Mouse (Mus musculus) small intestine, adult 2 months (tissue): ENCODE measurements around the gene H60b.
"Not testable (repeated sequence)": the region's sequence is repeated elsewhere in the genome, so short reads cannot be mapped to it uniquely, and the experiment has no call there.

Experiments
- CTCF ChIP-seq: fragments of 200-500 bp; IDR thresholded peaks from 2 replicates; pipeline ENCODE4 v1.5.1; 2012; ENCODE audit warnings: low read depth, mild to moderate bottlenecking, control low read depth, inconsistent platforms, low read length, moderate library complexity, mixed read lengths; ENCODE audit not compliant: insufficient replicate concordance, insufficient read length; ENCODE audit errors: extremely low read depth
- POLR2A ChIP-seq: fragments of 200-500 bp; IDR thresholded peaks from 2 replicates; pipeline ENCODE4 v1.6.1; 2012; ENCODE audit warnings: low read depth, mild to moderate bottlenecking, control low read depth, inconsistent platforms, low read length, moderate library complexity

DNA sequence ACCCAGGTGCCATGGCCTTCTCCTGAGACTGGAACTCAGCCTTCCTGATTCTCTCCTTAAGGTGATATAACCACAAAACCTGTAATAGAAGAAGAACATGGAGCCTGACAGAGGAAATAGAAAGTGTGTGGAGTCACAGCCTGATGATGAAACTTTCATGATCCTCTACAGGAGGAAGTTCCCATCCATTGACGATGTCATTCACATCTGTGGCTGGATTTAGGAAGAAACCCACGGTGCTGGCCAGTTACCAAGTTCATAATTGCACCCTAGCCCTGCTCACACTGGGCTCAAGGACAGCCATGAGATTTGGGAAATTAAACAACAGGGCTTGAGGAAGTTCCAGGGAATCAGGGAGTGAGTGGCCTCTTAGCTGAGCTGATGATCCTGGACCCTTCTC is 7.6 kb downstream of the H60b start:
- TF ChIP-seq CTCF, POLR2A: not testable (repeated sequence)
